Mouse (Mus musculus) kidney, adult 2 months (tissue): Measurements from ENCODE around the gene Cflar.
"Not testable (repeated sequence)": the region's sequence is repeated elsewhere in the genome, so short reads cannot be mapped to it uniquely, and the experiment has no call there.

Experiments
- CTCF ChIP-seq: fragments of 200-500 bp; conservative IDR thresholded peaks from 2 replicates; pipeline ENCODE4 v1.5.1; 2011; ENCODE audit warnings: low read depth, mild to moderate bottlenecking, control low read depth, low read length, moderate library complexity, mixed read lengths; ENCODE audit not compliant: insufficient read depth, insufficient read length
- POLR2A ChIP-seq: fragments of 200-500 bp; IDR thresholded peaks from one replicate; pipeline ENCODE4 v1.6.1; 2011; ENCODE audit warnings: low read depth, low read length, control low read depth

- TF ChIP-seq CTCF, POLR2A: not testable (repeated sequence)
Observed at GRCm38 (mm10) chr1:58695810-58696209, 15.5 kb upstream of the Cflar start, which contains the start of gene Als2cr12.
